Mouse (Mus musculus) liver, embryonic 14.5 days (tissue): Measurements from ENCODE around the gene Prr12.

Experiments used
- CTCF ChIP-seq: IDR thresholded peaks from 2 replicates; pipeline ENCODE4 v1.5.1; 2016; ENCODE audit warnings: antibody characterized with exemption, low read depth, control low read depth
- EP300 ChIP-seq: IDR thresholded peaks from 2 replicates; pipeline ENCODE4 v1.6.1; 2016; ENCODE audit warnings: antibody characterized with exemption, low read depth

- TF ChIP-seq CTCF, result peak; percentile 22; the same call in 1 of the 2 replicates
- TF ChIP-seq EP300, result no peak
Observed at GRCm38 (mm10) chr7:45036702-45037101, 16.0 kb downstream of the Prr12 start.
